Mouse (Mus musculus) CH12.LX (cell line): Measurements from ENCODE around the gene St5. TPM values are rescaled to one million over a fixed set of nuclear protein-coding genes. Genes with fewer than 3 reads are reported as not detected.

Experiments
- DNase-seq: peaks from one replicate; pipeline ENCODE4 v3.0.0-alpha.2; 2013; ENCODE audit errors: extremely low read depth
- H3K27ac ChIP-seq: 2 replicates; pipeline ENCODE4 v1.5.1; 2012; ENCODE audit warnings: low read depth, mild to moderate bottlenecking, control low read depth, moderate library complexity; ENCODE audit not compliant: insufficient read depth
- H3K27me3 ChIP-seq: replicated peaks from 2 replicates; pipeline ENCODE3; 2012; ENCODE audit warnings: inconsistent platforms
- H3K36me3 ChIP-seq, 2 experiments: replicated peaks in 1 of 2; 2 replicates each; pipeline versions ENCODE3 to v1.6.1; 2012; ENCODE audit warnings: inconsistent platforms in 1 of 2, low read length in 1 of 2, mild to moderate bottlenecking in 1 of 2, mixed read lengths in 1 of 2, moderate library complexity in 1 of 2; ENCODE audit not compliant: control insufficient read depth in 1 of 2, insufficient read depth in 1 of 2
- H3K4me1 ChIP-seq, 2 experiments: 2 replicates each; pipeline ENCODE4 v1.6.1; 2012; ENCODE audit warnings: inconsistent platforms in 1 of 2, moderate library complexity in 1 of 2; ENCODE audit not compliant: insufficient read depth in 2 of 2, control insufficient read depth in 1 of 2
- H3K4me2 ChIP-seq: 2 replicates; pipeline ENCODE4 v1.6.1; 2012; ENCODE audit warnings: low read depth, mild to moderate bottlenecking, control low read depth; ENCODE audit not compliant: poor library complexity, insufficient read depth, severe bottlenecking
- H3K4me3 ChIP-seq, 3 experiments: fragments of 150-350 bp in 1 of 3; sonication (generic) in 1 of 3; replicated peaks in 1 of 3; 2 replicates each; pipeline versions ENCODE3 to v1.5.1; 2011 to 2012; ENCODE audit warnings: low read depth in 2 of 3, low read length in 2 of 3, mild to moderate bottlenecking in 2 of 3, moderate library complexity in 2 of 3, control low read depth in 1 of 3, improper control_type of control experiment in 1 of 3, inconsistent platforms in 1 of 3, mixed read lengths in 1 of 3; ENCODE audit not compliant: poor library complexity in 1 of 3
- H3K79me2 ChIP-seq: replicated peaks from 2 replicates; pipeline ENCODE4 v1.6.1; 2012; ENCODE audit warnings: mild to moderate bottlenecking, moderate library complexity; ENCODE audit not compliant: control insufficient read depth, poor library complexity, insufficient read depth, severe bottlenecking; ENCODE audit errors: extremely low read depth
- H3K9ac ChIP-seq: 2 replicates; pipeline ENCODE4 v1.6.1; 2012; ENCODE audit warnings: low read depth, mild to moderate bottlenecking, control low read depth, moderate library complexity; ENCODE audit not compliant: insufficient read depth
- H3K9me3 ChIP-seq: replicated peaks from 2 replicates; pipeline ENCODE3; 2012; ENCODE audit warnings: low read length, inconsistent platforms, mixed read lengths
- BHLHE40 ChIP-seq: IDR thresholded peaks from 2 replicates; pipeline ENCODE4 v1.6.1; 2011; ENCODE audit warnings: mild to moderate bottlenecking, low read depth, low read length, improper control_type of control experiment
- CHD2 ChIP-seq: IDR thresholded peaks from 2 replicates; pipeline ENCODE4 v1.6.1; 2011; ENCODE audit warnings: low read length, improper control_type of control experiment
- CTCF ChIP-seq, 2 experiments: IDR thresholded peaks in 1 of 2; conservative IDR thresholded peaks in 1 of 2; 2 replicates each; pipeline ENCODE4 v1.5.1; 2011 to 2012; ENCODE audit warnings: low read depth in 2 of 2, low read length in 2 of 2, improper control_type of control experiment in 1 of 2, inconsistent platforms in 1 of 2, mild to moderate bottlenecking in 1 of 2, moderate library complexity in 1 of 2
- GABPA ChIP-seq: IDR thresholded peaks from 2 replicates; pipeline ENCODE4 v1.6.1; 2012; ENCODE audit warnings: low read depth, low read length, improper control_type of control experiment, inconsistent platforms; ENCODE audit not compliant: insufficient replicate concordance
- MAX ChIP-seq: IDR thresholded peaks from 2 replicates; pipeline ENCODE4 v1.6.1; 2011; ENCODE audit warnings: low read length, improper control_type of control experiment
- MXI1 ChIP-seq: IDR thresholded peaks from 2 replicates; pipeline ENCODE4 v1.6.1; 2011; ENCODE audit warnings: mild to moderate bottlenecking, low read depth, low read length, improper control_type of control experiment
- MYC ChIP-seq: IDR thresholded peaks from 2 replicates; pipeline ENCODE4 v1.6.1; 2011; ENCODE audit warnings: low read depth, mild to moderate bottlenecking, improper control_type of control experiment, low read length
- NELFE ChIP-seq: IDR thresholded peaks from 2 replicates; pipeline ENCODE4 v1.6.1; 2011; ENCODE audit warnings: low read depth, low read length, improper control_type of control experiment
- RAD21 ChIP-seq: IDR thresholded peaks from 2 replicates; pipeline ENCODE4 v1.6.1; 2011; ENCODE audit warnings: low read depth, mild to moderate bottlenecking, low read length, improper control_type of control experiment, moderate library complexity
- TCF12 ChIP-seq: IDR thresholded peaks from 2 replicates; pipeline ENCODE4 v1.6.1; 2014; ENCODE audit warnings: low read depth, mild to moderate bottlenecking, inconsistent platforms, low read length, improper control_type of control experiment
- USF1 ChIP-seq: IDR thresholded peaks from 2 replicates; pipeline ENCODE4 v1.6.1; 2014; ENCODE audit warnings: low read depth, mild to moderate bottlenecking, inconsistent platforms, low read length, improper control_type of control experiment
- ZC3H11A ChIP-seq: IDR thresholded peaks from 2 replicates; pipeline ENCODE4 v1.6.1; 2012; ENCODE audit warnings: low read depth, mild to moderate bottlenecking, inconsistent platforms, low read length, improper control_type of control experiment
- ZKSCAN1 ChIP-seq: IDR thresholded peaks from 2 replicates; pipeline ENCODE4 v1.6.1; 2012; ENCODE audit warnings: low read depth, inconsistent platforms, low read length, improper control_type of control experiment, borderline replicate concordance
- ZNF384 ChIP-seq: IDR thresholded peaks from 2 replicates; pipeline ENCODE4 v1.6.1; 2012; ENCODE audit warnings: low read depth, low read length, improper control_type of control experiment, inconsistent platforms
- dilution Hi-C: fragments of 300-500 bp; cut with MboI; formaldehyde crosslinking; loops from 2 replicates; pipeline ENCODE4 v1.14.3; 2020; ENCODE audit warnings: low sequenced_read_pairs; ENCODE audit not compliant: extremely low pct_unique_long_range_greater_than_20kb, extremely low pct_ligation_motif_present
- in situ Hi-C: fragments of 300-500 bp; cut with MboI; formaldehyde crosslinking; loops from 3 replicates; pipeline ENCODE4 v1.14.3; 2019; ENCODE audit warnings: low sequenced_read_pairs, low pct_ligation_motif_present, low pct_unique_long_range_greater_than_20kb, mixed read lengths
- polyA plus RNA-seq: library from polyadenylated mRNA; unstranded; fragments of >175 nt; gene quantifications from 2 replicates; pipeline ENCODE4 v1.2.1, GENCODE M21; 2012; ENCODE audit warnings: low read depth; ENCODE audit not compliant: insufficient read length
- total RNA-seq, 2 experiments: library from RNA; depleted of rRNA; stranded (reverse); fragments of 300-350 nt in 1 of 2; fragments of >200 nt in 1 of 2; gene quantifications; 2 replicates each; pipeline ENCODE4 v1.2.3; 2012 to 2014

Gene St5
- total and polyA plus RNA-seq, 3 experiments, result 1.3 to 3.4 (median 1.6) TPM

GRCm38 (mm10) chr7:109690101-109690500 lies 13.3 kb downstream of the St5 start:
- H3K4me1 ChIP-seq, result no peaks in the 10 kb centered on the region
- H3K9ac ChIP-seq, result no peak overlapping the region
- in situ Hi-C loops (no loop called here), dilution Hi-C loops (no loop called here)
- no peak for TF ChIP-seq CHD2
- TF ChIP-seq MXI1, result no peak
- TF ChIP-seq MAX, result no peak
- H3K4me2 ChIP-seq, result no peak overlapping the region
- no peak overlapping the region for H3K27ac ChIP-seq
- no peak for DNase-seq
- no peaks in the 10 kb centered on the region for H3K9me3 ChIP-seq
- H3K27me3 ChIP-seq, result no peaks in the 10 kb centered on the region
- no peaks in the 10 kb centered on the region for H3K79me2 ChIP-seq
- no peak overlapping the region for H3K4me3 ChIP-seq
- H3K36me3 ChIP-seq, result no peaks in the 10 kb centered on the region

- Histone ChIP-seq H3K4me1 (no peaks in the 10 kb centered on the region), H3K4me3 (no peak overlapping the region), H3K9me3 (no peaks in the 10 kb centered on the region), H3K9ac (no peak overlapping the region), H3K79me2 (no peaks in the 10 kb centered on the region), H3K27me3 (no peaks in the 10 kb centered on the region), H3K27ac (no peak overlapping the region), H3K4me2 (no peak overlapping the region), H3K36me3 (no peaks in the 10 kb centered on the region)
- dilution Hi-C loops (no loop called here), in situ Hi-C loops (no loop called here)
- TF ChIP-seq RAD21, result no peak
- no peak for TF ChIP-seq GABPA
- TF ChIP-seq ZNF384, result no peak
- TF ChIP-seq USF1, result no peak
- TF ChIP-seq ZKSCAN1, result no peak
- no peak for TF ChIP-seq BHLHE40
- TF ChIP-seq ZC3H11A, result no peak
- no peak for TF ChIP-seq CTCF (conservative IDR thresholded peaks at IDR 0.05 in 1 of 2, IDR thresholded peaks at IDR 0.05 in 1 of 2; ENCODE audit: low read depth in 2 of 2, low read length in 2 of 2)
- no peak for TF ChIP-seq NELFE
- DNase-seq, result no peak
Measured at GRCm38 (mm10) chr7:109686585-109687128, 16.7 kb downstream of the St5 start.

DNA sequence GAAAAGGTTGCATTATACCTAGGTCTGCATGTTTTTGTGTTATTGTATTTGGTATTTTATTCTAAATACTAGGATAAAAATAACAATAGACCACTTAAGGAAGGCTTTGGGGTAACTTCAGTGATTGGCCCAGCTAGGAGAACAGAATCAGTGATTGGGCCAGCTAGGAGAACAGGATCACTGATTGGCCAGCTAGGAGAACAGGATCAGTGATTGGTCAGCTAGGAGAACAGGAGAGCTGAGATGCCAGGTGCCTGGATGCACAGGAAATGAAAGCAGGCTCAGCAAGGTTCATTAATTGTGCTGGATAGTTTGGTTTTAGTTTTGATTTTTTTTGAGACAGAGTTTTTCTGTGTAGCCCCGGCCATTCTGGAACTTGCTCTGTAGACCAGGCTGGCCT lies 22.5 kb downstream of the St5 start:
- no peaks in the 10 kb centered on the region for H3K79me2 ChIP-seq
- TF ChIP-seq MYC, result no peak
- TF ChIP-seq RAD21, result no peak
- no peak for TF ChIP-seq TCF12
- no peaks in the 10 kb centered on the region for H3K9me3 ChIP-seq
- H3K4me3 ChIP-seq, result no peak overlapping the region
- H3K27ac ChIP-seq, result no peak overlapping the region
- 0 out of 4 replicates have a peak, but pooled peaks cover 0 to under 1% of the 10 kb centered on the region in 2 experiments for H3K4me1 ChIP-seq
- dilution Hi-C loops, result no loop called here
- DNase-seq, result no peak
- H3K36me3 ChIP-seq, result no peaks in the 10 kb centered on the region
- in situ Hi-C loops, result no loop called here
- H3K27me3 ChIP-seq, result no peaks in the 10 kb centered on the region
- H3K4me2 ChIP-seq, result no peak overlapping the region
- H3K9ac ChIP-seq, result no peak overlapping the region
